Mouse (Mus musculus) liver, postnatal 0 days (tissue): ENCODE results near the gene Dock1.

Experiments used
- CTCF ChIP-seq: sonication (generic); IDR thresholded peaks from 2 replicates; pipeline ENCODE4 v1.5.1; 2016; ENCODE audit warnings: antibody characterized with exemption, low read depth
- EP300 ChIP-seq: IDR thresholded peaks from 2 replicates; pipeline ENCODE4 v1.6.1; 2016; ENCODE audit warnings: antibody characterized with exemption, low read depth, mild to moderate bottlenecking

DNA sequence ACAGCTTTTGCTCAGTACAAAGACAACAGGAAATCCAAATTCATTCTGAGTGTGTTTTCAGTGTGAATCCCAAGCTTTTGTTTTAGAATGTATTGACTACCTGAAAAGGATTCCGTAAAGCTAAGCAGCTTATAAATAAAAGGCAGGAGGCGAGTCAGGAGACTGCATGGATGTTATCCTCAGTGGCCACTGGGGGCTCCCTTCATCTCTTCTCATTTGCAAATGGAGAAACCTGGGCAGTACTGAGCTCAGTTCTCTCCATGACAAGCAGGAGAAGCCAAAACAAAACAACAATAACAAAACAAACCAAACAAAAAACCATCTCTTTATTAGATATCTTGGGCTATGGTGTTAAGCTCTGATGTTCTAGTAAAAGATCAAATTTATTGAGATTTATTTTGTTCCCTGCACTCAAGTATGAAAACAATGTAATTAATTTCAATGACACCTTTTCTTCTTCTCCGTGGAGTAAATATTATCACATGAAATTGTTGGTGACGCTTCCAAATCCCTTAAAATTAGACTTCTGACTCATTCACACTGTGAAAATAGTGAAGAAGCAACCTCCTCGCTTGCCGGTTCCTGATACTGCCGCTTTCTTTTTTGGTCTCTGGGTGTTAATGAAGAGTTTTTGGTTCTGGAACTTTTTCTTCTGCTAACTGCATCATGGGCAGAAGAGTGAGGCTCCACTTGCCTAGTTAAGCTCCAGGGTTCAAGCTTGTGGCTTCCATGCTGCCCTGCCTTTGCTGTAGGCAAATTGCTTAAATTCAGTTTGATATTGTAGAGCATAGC, 275.7 kb downstream of the Dock1 start:
- TF ChIP-seq EP300 (no peak), CTCF (peak; percentile 27; the same call in 1 of the 2 replicates)
